Mouse (Mus musculus) ES-E14 (cell line): ENCODE results near the gene Asb6.

Experiments used
- CHD2 ChIP-seq: IDR thresholded peaks from 2 replicates; pipeline ENCODE4 v1.6.1; 2014; ENCODE audit warnings: mild to moderate bottlenecking, low read depth, low read length, inconsistent platforms
- HCFC1 ChIP-seq: IDR thresholded peaks from 2 replicates; pipeline ENCODE4 v1.6.1; 2012; ENCODE audit warnings: low read length, inconsistent platforms, borderline replicate concordance; ENCODE audit not compliant: insufficient read depth
- MAFK ChIP-seq: IDR thresholded peaks from 2 replicates; pipeline ENCODE4 v1.6.1; 2014; ENCODE audit warnings: mild to moderate bottlenecking, low read depth, low read length, inconsistent platforms; ENCODE audit not compliant: insufficient read depth
- ZNF384 ChIP-seq: IDR thresholded peaks from 2 replicates; pipeline ENCODE4 v1.6.1; 2012; ENCODE audit warnings: low read depth, low read length, inconsistent platforms

DNA sequence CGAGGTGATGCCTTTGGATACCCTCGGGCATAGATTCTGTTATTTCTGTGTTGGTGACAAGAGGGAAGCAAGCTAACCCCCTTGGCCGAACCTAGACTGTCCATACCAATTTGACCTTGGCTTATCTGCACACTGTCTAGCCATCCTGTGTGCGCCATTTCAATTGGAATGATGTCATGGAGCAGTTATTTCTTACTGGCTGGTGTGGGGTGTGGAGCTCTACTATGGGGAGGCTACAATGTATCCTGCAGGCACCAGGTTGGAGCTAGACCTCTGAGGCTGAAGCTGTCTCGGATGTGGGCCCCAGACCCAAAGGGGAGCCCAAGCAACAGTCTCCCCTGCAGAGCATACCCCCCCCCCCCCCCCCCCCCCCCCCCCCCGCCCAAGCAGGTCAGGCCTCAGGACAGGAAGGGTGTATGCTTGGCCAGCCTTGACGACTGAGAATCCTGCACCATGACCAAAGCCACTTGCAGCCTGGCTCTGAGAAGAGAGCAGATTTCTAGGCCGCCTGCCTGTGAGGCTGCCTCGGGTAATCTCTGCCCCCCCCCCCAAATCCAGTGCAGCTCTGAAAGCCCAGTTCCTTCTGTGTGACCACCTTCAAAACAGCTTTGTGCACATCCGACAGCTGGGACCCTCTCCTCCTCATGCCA, 4.4 kb upstream of the Asb6 start, which contains the start of gene Prrx2:
- TF ChIP-seq ZNF384 (no peak), MAFK (no peak), CHD2 (no peak), HCFC1 (no peak)
